Mouse (Mus musculus): ENCODE measurements around the gene Ccdc33.

Ccdc33 gene

GRCm38 (mm10) chr9:58129508-58129907, 10.9 kb upstream of the Ccdc33 start:
- no peak for DNase-seq (ENCODE audit: low spot score in 2 of 2)

DNA sequence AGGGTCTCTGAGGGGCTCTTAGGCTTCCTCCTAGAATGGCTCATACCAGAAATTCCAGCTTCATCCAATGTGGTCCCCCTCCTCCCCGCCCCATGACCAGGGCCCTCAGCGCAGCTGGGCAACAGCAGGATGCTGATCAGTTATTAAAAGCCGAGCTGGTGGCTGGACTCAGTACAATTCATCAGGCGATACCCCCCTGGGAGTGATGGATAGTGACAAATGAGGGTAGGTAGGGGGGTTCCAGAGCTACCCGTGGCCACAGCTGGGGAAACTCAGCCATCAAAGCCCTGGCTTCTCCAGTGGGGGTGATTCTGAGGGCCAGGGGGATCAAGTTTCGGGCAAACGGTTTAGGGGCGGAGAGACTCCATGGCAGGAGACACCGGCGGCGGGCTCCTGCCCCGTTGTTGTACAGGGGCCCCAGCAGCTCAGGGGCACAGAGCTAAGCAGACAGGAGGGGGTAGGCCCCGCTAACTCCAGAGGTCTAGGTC, 10.3 kb upstream of the Ccdc33 start:
- no peak for DNase-seq (ENCODE audit: low spot score in 2 of 2)

- DNase-seq (ENCODE audit: low spot score in 2 of 2): no peak
Measured at GRCm38 (mm10) chr9:58125811-58126210, 7.2 kb upstream of the Ccdc33 start.

DNA sequence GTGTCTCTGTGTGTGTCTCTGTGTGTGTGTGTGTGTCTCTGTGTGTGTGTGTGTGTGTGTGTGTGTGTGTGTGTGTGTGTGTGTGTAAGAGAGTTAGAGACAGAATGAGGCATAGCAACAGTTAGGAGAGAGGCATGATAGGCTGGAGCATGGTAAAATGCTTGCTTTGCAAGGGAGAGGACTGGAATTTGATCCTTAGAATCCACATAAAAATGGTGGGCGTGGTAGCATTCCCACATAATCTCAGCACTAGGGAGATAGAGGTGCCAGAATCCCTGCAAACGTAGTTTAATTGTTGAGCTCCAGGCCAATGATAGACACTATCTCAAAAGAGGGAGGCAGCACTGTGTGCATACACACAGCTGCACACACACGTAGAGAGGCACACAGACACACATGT, 6.5 kb upstream of the Ccdc33 start:
- DNase-seq (ENCODE audit: low spot score in 2 of 2): no peak

DNA sequence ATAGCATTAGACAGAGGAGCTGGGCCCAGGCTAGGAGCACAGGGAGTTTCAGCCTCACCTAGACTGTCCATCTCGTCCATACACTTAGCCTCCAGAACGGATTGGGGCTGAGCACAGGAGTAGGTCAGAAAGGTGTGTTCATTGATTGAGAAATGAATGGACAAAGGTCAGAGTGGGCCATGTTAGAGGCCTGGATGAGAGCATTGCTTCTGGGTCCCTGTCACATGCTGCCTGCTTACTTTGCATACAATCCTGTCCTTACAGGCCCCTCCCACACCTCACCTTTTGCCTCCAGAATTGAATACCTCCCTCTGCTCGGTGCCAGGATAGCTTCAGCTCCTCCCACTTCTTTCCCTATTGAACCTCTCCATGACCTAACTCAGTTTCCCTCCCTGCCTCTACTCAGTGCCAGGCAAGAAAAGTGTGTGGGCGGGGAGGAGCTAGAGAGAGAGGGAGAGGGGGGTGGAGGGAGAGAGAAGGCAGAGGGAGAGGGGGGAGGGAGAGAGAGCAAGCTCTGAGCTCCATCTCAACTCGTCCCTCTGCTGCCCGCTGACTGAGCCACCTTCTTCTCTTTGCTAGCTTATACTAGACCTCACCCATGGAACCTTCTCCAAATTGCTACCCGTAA, 2.5 kb downstream of the Ccdc33 start:
- no peak for DNase-seq (ENCODE audit: low spot score in 2 of 2)

DNA sequence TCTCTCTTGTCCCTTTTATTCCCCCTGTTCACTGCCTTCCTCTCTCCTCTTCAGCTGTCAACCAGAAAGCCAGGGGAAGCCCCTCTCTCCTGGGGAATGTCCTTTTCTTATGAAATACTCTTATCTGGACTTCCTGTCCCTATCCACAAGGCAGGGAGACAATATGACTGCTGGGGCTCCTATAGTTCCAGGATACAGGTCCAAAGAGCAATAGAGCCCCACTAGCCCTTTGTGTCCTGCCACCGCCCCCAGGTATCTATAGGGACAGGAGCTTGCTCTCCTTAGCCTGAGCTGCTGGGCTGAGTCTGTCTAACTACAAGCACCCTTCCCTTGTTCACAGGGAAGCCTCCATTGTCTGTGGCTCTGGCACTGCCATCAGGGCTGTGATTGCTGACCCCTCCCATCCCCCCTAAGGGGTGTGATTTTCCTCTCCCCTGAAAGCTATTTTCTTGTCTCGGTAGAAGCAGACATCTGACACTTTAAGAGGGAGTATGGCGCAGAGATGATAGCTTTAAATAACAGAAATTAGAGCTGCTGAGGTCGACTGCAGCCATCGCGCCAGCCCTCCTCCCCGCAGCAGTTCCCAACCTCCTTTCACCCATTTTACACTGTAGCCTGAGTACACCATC, 3.2 kb downstream of the Ccdc33 start:
- no peak for DNase-seq (ENCODE audit: low spot score in 2 of 2)

DNA sequence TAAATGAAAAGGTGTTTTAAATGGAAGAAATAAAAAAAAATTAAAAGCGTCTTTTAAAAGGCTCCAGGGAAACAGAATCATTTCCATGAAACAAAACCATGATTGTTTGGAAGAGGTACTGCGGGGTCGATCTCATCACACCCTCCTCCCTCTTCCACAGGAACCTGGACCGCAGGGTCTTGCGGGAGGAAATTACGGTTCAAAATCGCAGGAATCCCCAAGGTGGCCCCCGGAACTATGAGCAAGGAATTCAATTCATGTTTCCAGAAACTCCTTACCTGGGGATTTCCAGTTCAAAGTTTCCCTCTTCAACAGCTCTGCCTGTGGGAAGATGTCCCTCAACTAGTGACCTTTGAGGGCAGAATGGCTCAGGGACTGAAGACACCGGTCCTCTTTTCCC, 4.6 kb downstream of the Ccdc33 start:
- DNase-seq (ENCODE audit: low spot score in 2 of 2): no peak

GRCm38 (mm10) chr9:58113279-58113884, 5.2 kb downstream of the Ccdc33 start:
- DNase-seq (ENCODE audit: low spot score in 2 of 2): no peak

GRCm38 (mm10) chr9:58112866-58113278, 5.8 kb downstream of the Ccdc33 start:
- DNase-seq (ENCODE audit: low spot score in 2 of 2): no peak

GRCm38 (mm10) chr9:58112321-58112751, 6.3 kb downstream of the Ccdc33 start:
- DNase-seq (ENCODE audit: low spot score in 2 of 2): no peak

- no peak for DNase-seq (ENCODE audit: low spot score in 2 of 2)
Measured at GRCm38 (mm10) chr9:58111431-58111830, 7.2 kb downstream of the Ccdc33 start.

- DNase-seq (ENCODE audit: low spot score in 2 of 2): no peak
Measured at GRCm38 (mm10) chr9:58110787-58111186, 7.8 kb downstream of the Ccdc33 start.

GRCm38 (mm10) chr9:58107494-58107893, 11.1 kb downstream of the Ccdc33 start:
- no peak for DNase-seq (ENCODE audit: low spot score in 2 of 2)

DNA sequence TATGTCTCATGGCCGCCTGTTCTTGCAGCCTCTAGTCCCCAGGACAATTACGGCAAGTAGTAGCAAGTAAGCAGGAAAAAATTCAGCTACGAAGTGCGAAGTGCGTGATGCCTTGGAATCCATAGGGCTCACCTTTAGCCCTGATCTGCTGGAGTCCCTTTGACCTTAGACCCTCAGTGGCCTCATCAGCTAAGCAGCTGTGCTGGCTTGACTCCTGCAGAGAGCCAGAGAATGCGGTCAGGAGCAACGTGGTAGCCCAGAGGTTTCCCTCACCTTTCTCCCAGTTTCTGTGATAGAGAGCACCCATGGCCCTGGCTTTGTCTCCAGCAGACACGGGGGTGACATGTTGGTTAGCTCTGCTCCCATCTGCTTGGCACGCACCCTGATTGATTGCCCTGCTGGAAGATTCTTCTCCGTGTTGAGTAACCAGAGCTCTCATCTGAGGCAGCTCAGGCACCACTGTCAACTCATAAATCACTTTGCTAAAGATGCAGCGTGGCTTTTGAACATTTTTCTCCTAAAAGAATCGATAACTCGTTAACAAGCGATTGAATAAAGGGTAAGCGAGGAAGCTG, 12.9 kb downstream of the Ccdc33 start:
- DNase-seq (ENCODE audit: low spot score in 2 of 2): no peak

DNA sequence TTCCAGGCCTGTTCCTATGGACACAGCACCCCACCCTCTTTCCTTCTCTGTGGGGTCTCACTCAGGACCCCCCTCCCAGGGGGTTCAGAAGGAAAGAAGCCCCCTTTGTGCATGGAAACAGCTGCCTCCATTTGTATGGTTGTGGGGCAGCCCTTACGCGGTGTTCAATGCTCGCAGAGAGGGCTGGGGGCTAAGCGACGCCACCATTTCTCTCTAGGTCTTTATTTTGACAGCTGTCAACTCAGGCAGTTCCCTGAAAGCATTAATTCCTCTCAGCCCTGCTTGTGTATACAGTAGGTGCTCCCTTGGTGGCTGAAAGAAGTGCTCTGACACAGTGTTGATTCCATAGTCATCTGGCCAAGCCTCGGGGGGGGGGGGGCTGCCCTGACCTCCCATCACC, 15.0 kb downstream of the Ccdc33 start:
- no peak for DNase-seq (ENCODE audit: low spot score in 2 of 2)

- no peak for DNase-seq (ENCODE audit: low spot score in 2 of 2)
Measured at GRCm38 (mm10) chr9:58102013-58102412, 16.6 kb downstream of the Ccdc33 start.

DNA sequence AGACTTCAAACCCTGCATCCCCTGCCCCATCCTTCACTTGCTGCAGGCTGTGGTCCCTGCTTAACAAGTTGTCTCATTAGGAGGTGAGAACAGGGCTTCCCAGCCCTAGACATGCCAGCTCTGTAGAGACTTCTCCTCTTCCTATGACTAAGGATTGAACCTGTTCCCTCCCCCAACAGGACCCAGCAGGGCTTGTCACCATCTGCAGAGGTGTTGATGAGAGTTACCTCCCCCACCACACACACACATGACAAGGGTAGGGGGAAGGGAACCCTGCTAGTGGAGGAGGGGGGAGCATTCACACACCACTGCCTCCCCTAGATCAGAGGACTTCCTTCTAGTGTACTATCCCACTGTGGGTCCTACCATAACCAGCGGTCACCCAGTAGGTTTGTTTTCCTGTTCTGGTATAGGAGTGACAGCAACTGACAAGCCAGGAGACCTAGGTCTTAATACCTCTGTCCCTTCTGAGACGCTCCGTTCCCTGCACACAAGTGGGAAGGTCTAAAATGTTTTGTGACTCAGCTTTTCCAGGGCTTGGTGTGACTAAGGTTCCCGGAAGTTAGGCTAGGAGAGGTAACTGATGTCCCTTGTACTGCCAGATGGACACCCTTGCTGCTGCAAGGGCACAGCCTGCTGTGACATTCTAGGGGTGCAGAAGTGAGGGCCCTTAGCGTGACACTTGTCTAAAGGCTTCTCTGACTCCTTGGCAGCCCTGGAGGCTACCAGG, 18.6 kb downstream of the Ccdc33 start:
- no peak for DNase-seq (ENCODE audit: low spot score in 2 of 2)

- DNase-seq (ENCODE audit: low spot score in 2 of 2): no peak
Measured at GRCm38 (mm10) chr9:58096629-58097301, 21.9 kb downstream of the Ccdc33 start.

- no peak for DNase-seq (ENCODE audit: low spot score in 2 of 2)
Measured at GRCm38 (mm10) chr9:58095977-58096376, 22.6 kb downstream of the Ccdc33 start.

DNA sequence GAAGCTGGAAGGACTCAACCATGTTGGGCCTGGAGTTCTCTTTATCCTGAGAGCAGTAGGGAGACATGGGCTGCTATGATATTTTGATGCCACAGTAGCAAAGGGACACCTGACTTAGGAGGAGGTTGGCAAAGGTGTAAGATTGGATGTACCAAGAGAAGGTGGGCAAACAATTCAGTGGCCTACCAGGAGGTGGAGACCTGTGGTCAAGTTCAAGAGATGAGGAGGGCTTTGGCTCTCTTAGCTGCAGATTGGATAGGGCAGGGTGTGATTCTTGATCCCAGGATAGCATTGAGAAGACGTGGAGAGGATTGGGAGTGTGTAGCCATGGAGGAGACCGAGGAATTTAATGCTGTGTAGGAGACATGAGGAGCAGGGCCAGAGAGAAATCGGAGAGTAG, 24.8 kb downstream of the Ccdc33 start:
- DNase-seq (ENCODE audit: low spot score in 2 of 2): no peak

DNA sequence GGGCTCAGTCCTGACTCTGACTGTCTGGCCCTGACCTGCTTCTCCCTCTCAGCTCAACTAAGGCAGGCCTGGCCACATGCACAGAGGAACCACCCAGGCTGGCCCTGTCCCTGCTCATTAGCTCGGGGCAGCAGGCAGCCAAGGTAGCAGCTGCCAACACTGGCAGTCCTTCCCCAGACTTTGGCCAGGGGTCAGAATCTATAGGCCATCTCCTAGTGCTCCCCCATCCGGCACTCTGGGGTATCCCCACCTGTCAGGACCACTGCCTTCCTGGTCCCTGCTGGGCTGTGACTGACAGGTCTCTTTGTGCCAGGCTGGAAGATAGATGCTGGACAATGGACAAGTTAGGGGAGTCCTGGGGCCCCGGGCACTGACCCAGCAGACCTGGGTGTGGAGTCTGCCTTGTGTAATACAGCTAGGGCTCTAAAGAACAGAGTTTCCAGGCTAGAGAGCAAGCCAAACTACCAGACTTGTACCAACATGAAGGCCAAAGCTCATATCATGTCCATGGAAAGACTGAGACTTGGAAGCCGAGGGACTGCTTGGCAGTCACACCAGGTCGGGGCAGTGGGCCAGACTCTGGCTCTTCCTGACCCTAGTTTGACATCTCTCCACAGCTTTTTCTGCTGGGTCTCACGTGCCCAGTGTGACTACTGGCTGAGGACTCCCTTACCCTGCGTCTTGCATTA, 25.9 kb downstream of the Ccdc33 start:
- DNase-seq (ENCODE audit: low spot score in 2 of 2): no peak
